Mouse (Mus musculus): ENCODE results near the gene Dkc1. TPM values are rescaled to one million over a fixed set of nuclear protein-coding genes. Genes with fewer than 3 reads are reported as not detected.

Dkc1 gene
- polyA plus RNA-seq, 1 experiment from 2014 or later = 76.5 TPM

Other genes with a start within 250 kb of the Dkc1 start
- gene Gab3, start 10.4 kb upstream of the Dkc1 start, polyA plus RNA-seq (2015; fragmentation: Nextera tagmentation; extraction: Ambion mirVana) = 1.5 and 1.6 TPM in 2 replicates
- 17.1 and 21.9 TPM in 2 replicates for gene Mpp1, start 35.2 kb downstream of the Dkc1 start, polyA plus RNA-seq (2015; fragmentation: Nextera tagmentation; extraction: Ambion mirVana)
- gene Smim9, start 67.9 kb downstream of the Dkc1 start, polyA plus RNA-seq (2015; fragmentation: Nextera tagmentation; extraction: Ambion mirVana) = not detected in 2 replicates